Mouse (Mus musculus): ENCODE data around the gene 4632433K11Rik.

DNA sequence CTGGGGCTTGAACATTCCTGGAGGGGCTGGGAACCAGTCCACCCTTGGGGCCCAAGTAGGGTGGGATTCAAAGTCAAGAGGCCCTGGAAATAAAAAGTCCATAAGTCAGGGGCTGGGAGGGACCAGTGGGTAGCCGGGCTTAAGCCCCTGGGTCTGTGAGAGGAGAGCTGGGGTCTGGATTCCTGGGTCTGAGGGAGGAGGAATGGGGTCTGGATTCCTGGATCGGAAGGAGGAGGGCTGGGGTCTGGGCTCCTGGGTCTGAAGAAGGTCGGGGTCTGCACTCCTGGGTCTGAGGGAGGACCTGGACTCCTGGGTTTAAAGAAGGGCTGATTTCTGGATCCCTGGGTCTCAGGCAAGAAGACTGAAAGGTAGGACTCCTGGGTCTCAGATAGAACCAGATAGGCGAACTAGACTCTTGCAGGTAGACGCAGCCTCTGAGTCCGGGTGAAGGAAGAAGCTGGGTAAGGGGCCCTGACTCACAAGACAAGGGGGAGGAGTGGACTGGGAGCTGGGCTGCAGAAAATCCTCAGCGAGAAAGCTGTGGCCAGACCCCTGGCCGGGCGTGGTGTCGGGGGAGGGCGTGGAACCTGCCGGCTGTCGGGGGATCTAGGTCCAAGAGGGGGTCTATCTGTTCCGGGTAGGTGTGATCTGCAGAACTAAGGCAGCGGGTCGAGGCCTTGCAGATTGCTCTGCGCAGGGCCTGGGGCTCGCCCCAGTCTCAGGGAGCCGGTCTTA lies 38.5 kb upstream of the 4632433K11Rik start:
- no peak for TF ChIP-seq CTCF (IDR thresholded peaks at IDR 0.05; ENCODE audit: control insufficient read depth, insufficient read depth, insufficient read length)
- TF ChIP-seq MAX (IDR thresholded peaks at IDR 0.05): no peak
- TF ChIP-seq CEBPB (IDR thresholded peaks at IDR 0.05; ENCODE audit: low read depth): no peak
- TF ChIP-seq MYOD1 (IDR thresholded peaks at IDR 0.05; ENCODE audit: control insufficient read depth, insufficient read length, low read depth): no peak
- no peak for TF ChIP-seq FOSL1 (IDR thresholded peaks at IDR 0.05; ENCODE audit: insufficient read depth, low read length, poor library complexity, severe bottlenecking)
- no peak for TF ChIP-seq USF1 (IDR thresholded peaks at IDR 0.05; ENCODE audit: low read depth)
- TF ChIP-seq MYOG (IDR thresholded peaks at IDR 0.05; ENCODE audit: control insufficient read depth, extremely low read depth, insufficient read length): no peak
